Mouse (Mus musculus) embryonic facial prominence, embryonic 11.5 days (tissue): ENCODE measurements around the gene Gpr176. TPM values are rescaled to one million over a fixed set of nuclear protein-coding genes. Genes with fewer than 3 reads are reported as not detected.

Experiments used
- microRNA-seq: library from miRNA; unstranded; fragments of <30 nt; microRNA quantifications from one replicate; pipeline ENCODE4, GENCODE M21; 2016; ENCODE audit warnings: borderline number of aligned reads
- polyA plus RNA-seq: library from polyadenylated mRNA; unstranded; fragments of >200 nt; fragmentation: Nextera tagmentation; extraction: Ambion mirVana; gene quantifications from 2 replicates; pipeline ENCODE4 v1.2.1, GENCODE M21; 2014

The Gpr176 gene
- polyA plus RNA-seq, 1 experiment from 2014 or later = 0.34 TPM

Small RNAs within 50 kb of the gene (microRNA-seq; reads per million reads assigned to microRNA genes)
- gene Gm22800 = not detected

Other genes with a start within 250 kb of the Gpr176 start
- 2.3 and 2.6 TPM in 2 replicates for gene Fsip1, start 116.5 kb downstream of the Gpr176 start, polyA plus RNA-seq
- 11.6 and 13.1 TPM in 2 replicates for gene Eif2ak4, start 15.2 kb upstream of the Gpr176 start, polyA plus RNA-seq
- gene Srp14, start 106.3 kb upstream of the Gpr176 start, polyA plus RNA-seq = 244 and 259 TPM in 2 replicates
- 5.0 and 5.1 TPM in 2 replicates for gene Bmf, start 176.3 kb upstream of the Gpr176 start, polyA plus RNA-seq
- gene Bub1b, start 224.8 kb upstream of the Gpr176 start, polyA plus RNA-seq = 131 and 135 TPM in 2 replicates